Mouse (Mus musculus): Measurements from ENCODE around the gene Anks1. TPM values are rescaled to one million over a fixed set of nuclear protein-coding genes. Genes with fewer than 3 reads are reported as not detected.

Anks1 gene
- total RNA-seq, 1 experiment from 2014 or later, result 34.0 TPM

- no peak for DNase-seq
Measured at GRCm38 (mm10) chr17:28021911-28022310, 112.8 kb downstream of the Anks1 start.

DNA sequence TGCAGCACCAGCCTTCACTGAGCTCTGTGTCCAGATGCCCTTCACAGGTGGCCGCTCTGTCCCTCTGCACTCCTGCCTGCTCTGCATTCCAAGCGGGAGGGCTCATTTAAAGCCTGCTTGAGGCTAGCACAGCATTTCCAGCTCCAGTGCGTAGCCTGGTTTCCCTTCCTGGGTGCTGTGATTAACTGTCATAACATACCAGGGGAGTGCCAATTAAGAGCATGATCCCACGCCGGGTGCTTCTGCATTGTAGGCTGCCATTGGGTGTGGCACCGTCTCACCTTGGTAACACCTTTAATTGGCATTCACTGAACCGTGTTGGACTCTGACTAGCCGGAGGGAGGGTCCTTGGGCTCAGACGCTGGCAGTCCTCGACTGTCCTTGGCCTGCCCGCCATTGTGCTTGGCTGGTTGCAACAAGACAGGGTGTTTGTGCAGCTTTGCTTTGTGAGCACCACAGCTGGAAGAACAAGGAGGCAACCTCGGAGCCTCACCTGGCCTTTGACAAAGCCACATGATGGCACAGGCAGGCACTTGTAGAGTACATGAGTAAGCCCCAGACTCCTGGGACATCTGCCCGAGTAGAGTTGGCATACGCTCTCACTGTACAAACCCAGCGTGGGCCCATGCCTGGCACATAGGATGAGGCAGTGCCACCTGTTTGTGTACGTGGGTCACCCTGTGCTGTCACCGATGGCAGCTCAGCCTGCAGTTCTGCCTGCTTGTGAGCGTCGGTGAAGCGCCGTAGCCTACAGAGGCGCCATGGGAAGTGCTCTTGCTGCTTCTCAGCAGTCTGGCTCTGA lies 113.9 kb downstream of the Anks1 start:
- DNase-seq, result no peak

DNA sequence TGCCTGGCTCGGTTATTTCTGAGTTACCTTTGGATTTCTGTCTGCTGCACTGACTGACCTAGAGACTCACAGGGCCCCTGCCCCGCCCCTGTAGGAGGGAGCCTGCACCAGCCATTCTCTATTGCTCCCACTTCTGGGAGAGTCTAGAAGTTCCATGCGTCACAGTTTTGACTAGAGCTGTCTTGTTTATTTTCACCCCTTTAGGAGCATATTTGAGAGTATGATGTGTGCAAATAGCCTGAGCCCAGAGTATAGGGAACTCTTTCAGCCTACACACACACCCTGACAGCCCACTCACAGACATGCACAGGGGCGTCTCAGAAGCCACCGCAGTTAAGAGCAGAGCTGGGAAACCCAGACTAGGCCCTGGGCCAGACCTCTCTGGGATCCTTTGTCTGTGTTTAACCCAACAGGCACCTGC lies 116.4 kb downstream of the Anks1 start:
- DNase-seq, result no peak

- DNase-seq, result peak; percentile 37
Measured at GRCm38 (mm10) chr17:28026111-28026872, 117.2 kb downstream of the Anks1 start.

DNA sequence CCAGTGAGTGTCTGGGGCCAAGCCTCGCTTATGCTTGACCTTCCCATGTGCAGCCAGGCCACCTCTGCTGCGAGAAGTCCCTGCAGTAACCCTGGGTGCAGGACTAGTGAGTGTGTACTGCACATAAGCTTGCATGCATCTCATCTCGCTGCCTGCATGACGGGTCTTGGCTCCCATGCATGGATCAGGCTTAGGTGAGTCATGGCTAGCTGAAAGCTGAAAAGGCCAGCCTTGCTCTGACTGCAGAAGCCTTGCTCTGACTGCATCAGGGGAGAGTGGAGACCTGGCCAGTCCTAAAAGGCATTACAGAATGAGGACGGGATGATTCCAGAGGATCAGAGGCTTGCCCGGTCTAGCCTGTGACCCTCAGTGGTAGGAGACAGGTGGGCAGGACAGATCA lies 118.1 kb downstream of the Anks1 start:
- DNase-seq, result no peak

GRCm38 (mm10) chr17:28028236-28028635 lies 119.1 kb downstream of the Anks1 start:
- no peak for DNase-seq

GRCm38 (mm10) chr17:28029308-28029707 lies 120.2 kb downstream of the Anks1 start:
- DNase-seq, result no peak

DNA sequence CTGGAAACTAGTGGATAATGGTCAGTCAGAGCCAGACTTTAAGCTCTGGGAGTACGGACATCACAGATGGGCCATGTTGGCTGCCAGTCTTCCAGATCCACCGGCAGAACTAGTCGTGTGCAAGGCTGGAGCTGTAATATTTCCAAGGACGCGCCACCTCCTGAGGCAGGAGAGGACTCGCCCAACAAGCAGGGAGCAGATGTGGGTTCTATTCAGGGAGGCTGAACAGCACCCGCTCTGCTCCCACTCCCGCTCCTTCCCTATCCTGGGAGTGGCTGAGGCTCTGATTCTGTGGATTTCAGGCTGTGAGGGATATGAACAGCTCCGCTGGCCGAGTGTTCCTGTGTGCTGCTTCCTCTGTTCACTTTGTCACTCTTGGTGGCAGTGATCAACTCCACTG lies 121.3 kb downstream of the Anks1 start:
- no peak for DNase-seq

DNA sequence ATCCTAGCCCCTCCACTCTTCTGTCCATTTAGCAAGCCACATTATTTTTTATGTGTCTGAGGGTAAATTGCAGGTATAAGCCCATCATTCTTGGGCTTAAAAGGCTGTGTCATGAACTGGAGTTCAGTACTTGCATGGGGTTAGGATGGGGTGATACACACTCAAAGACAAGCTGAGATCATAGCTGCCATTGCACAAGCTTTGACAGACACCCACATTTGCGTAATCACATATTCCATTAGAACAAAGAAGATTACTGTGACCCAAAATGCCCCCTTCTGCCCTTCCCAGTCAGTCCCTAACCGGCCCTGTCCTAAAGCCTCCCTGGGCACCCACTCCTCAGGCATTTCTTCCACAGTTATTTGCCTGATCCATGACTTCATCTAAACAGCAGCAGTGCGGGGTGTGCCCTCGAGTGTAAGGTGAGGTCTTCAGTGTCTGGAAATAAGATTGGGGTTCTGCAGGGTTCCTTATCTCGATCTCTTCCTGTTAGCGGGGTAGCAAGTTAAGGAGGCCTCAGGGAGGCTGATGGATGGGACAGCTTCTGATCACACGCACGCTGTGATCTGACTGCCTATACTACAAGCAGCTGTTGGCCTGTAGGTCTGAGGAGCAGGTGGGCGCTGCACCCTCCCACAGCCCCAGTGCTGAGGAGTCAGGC lies 122.3 kb downstream of the Anks1 start:
- no peak for DNase-seq

GRCm38 (mm10) chr17:28032219-28032618 lies 123.1 kb downstream of the Anks1 start:
- DNase-seq, result no peak

DNA sequence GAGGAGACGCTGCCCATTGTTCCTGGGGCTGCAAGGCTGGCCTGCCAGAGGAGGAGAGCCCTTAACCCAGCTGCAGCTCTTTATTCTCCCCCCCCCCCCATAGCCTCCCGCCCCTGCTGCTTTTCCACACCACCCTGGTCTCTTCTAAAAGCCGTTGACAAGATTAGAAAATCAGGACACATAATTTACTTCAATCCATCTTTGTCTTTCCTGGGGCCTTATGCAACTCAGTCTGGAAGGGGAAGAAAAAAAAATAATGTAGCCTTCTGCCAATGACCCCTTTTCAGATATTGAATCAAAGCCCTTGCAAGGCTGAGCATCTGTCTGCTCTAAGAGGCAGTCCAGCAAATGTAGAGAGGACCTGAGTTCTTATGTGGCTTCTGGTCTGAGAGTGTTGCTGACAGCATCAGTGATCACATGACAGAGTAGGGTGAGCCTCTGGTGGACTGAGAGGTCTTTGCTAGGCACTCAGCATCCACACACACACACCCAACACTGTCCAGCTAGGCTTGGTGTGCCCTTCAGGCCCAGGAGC lies 124.0 kb downstream of the Anks1 start:
- DNase-seq, result no peak

- no peak for DNase-seq
Measured at GRCm38 (mm10) chr17:28034986-28035385, 125.9 kb downstream of the Anks1 start.

GRCm38 (mm10) chr17:28036813-28037756 lies 128.0 kb downstream of the Anks1 start:
- no peak for DNase-seq

DNA sequence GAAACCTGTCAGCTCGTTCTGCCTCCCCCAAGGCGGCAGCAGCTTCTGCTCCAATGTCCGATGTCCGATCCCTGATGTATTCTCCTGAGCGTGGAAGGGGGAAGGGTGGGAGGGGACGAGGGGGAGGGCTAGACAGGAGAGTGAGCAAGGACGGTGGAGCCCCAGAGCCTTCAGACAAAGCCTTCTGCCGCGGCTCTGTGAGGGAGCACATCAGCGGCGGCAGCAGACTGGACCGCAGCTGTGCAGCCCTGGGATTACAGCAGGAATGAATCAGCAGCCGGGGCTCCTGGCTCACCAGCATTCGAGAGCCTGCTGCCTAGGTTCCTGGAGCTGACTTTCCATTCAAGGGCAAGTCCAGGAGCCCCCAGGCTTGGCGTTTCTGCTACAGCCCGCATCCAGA lies 131.5 kb downstream of the Anks1 start:
- DNase-seq, result no peak

GRCm38 (mm10) chr17:28041298-28041697 lies 132.2 kb downstream of the Anks1 start:
- DNase-seq, result no peak

- DNase-seq, result no peak
Measured at GRCm38 (mm10) chr17:28042299-28042771, 133.2 kb downstream of the Anks1 start.

DNA sequence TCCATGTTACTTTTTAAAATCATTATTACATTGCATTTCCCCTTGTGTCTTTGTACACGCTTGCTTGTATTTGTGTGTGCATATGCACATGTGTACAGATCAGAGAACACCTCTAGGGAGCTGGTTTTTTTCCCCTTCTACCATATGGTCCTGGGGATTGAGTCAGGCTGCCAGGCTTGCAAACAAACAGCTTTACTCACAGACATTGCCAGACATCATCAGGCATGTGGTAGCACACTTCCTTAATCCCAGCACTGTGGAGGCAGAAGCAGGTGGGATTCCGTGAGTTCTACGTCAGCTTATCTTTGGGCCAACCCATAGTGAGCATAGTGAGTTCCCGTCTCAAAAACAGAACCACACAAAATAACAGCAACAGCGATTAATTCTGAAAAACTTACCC lies 137.9 kb downstream of the Anks1 start:
- no peak for DNase-seq

DNA sequence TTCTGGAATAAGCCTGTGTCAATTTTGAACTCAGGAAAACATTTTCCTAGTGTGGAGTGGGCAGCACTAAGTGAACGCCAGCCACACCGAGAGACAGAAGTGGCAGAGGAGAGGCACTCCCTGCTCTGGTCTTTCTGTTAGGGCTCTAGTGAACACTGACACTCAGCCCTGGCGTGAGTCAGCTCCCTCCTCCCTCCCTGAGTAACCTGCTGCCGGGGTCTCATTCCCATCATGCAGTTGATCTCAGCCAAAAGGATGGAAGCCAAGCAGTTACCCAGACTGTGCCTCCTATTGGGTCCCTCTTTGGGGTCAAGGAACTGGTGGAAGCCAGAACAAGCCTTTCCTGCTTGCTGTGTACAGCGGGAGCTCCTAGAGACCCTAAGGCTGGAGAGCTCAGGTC lies 138.4 kb downstream of the Anks1 start:
- no peak for DNase-seq

DNA sequence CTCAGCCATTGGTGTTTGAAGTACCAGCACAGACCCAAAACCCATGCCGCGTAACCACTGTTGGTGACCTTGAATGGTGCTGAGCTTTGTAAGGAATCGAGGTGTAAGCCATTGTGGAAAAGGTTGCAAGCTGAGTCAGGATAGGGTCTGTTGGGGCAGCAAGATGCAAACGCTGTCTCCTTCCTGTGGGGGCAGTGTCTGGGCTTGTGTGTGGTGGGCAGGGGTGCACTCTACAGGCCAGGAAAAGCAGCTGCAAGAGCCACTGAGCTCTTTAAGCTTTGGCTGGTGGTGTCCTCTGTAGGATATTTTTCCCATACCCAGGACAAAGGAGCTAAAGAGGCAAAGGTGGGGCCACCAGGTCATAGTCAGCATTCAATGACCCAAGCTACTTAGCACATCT lies 139.3 kb downstream of the Anks1 start:
- no peak for DNase-seq

DNA sequence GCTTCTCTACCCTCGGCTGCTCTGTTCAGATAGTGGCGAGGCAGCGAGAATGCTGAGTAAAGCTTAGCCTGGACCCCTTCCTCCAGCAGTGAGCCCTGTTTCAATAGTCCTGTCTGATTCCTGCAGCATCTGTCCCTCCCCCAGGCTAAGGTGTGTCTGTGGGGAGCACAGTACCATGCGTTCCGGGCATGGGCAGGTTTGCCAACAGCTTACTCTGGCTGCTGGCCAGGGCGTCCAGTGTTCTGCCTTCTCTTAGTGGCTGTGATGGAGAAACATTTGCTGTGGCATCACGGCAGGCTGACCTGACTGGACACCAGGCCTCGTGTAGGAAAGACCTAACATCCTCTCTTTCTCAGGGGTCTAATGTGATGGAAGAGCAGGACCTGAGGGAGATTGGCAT lies 141.1 kb downstream of the Anks1 start:
- peak; percentile 53 for DNase-seq

GRCm38 (mm10) chr17:28052293-28052863 lies 143.3 kb downstream of the Anks1 start:
- no peak for DNase-seq

All from adrenal gland, postnatal 25 days (tissue).